Mouse (Mus musculus): ENCODE data around the gene Golt1a. TPM values are rescaled to one million over a fixed set of nuclear protein-coding genes. Genes with fewer than 3 reads are reported as not detected.

Gene Golt1a
- total RNA-seq, 2 experiments from 2014 or later: 0.37 to 0.72 TPM

DNA sequence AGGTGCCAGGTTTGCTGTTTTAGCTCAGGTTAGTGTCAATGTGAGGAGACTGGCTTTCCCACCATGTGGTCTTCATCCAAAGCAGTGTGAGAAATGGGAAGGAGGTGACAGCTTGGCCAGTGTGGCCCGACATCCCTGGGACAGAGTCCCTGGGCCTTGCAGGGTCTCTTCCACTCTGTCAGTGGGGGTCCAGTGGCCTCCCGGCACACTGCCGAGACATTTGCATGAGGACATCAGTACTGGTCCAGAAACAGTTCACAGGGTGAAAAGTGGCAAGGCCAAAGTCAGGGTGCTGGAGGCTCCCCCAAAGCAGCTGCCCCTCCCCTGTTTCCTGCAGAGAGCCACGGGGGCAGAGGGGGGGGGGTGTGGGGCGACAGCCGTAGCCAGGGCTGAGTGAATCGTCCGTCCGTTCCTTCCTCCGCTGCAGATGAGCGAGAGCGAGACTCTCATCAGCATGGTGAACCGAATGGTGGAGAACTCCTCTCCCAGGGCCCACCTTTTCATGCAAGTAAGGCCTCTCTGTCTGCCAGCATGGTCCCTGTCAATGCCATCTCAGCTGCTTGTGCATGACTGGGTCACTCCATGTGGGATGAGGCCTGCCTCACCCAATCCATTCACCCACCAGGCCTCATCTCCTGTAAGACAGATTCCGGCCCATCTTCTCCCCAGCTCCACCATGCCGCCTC is 30.5 kb upstream of the Golt1a start:
- intact Hi-C loops (cut with DNase I): no loop called here
- no peak overlapping the region for H3K27ac ChIP-seq
- TF ChIP-seq CTCF (IDR thresholded peaks at IDR 0.05): no peak
- H3K4me3 ChIP-seq: no peak overlapping the region
- DNase-seq (ENCODE audit: extremely low spot score in 1 of 2, low spot score in 2 of 2): no peak

DNA sequence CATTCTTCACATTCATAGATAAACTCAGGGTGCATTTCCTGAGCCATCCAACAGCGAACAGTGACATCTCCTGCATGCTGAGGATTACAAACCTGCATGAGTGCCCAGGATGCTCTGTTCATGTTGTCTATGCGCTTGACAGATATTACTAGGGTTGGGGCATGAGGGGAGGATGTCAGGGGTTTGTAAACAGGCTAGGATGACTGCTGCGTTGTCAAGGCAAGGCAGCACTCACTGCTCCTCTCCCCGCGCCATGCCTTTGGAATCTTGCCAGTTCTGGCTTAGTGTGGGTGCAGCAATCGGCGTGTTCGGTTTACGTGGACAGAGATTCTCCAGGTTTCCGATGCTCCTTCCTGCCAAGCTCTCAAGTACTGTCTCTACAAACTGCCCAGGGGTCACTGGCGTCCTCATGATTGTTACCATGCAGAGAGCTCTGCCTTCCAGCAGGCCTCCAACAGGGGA is 29.9 kb upstream of the Golt1a start:
- intact Hi-C loops (cut with DNase I): no loop called here
- TF ChIP-seq CTCF (IDR thresholded peaks at IDR 0.05): no peak
- Histone ChIP-seq H3K27ac (no peak overlapping the region), H3K4me3 (no peak overlapping the region)
- peak in 1 of 2 experiments; percentile 53 for DNase-seq (ENCODE audit: extremely low spot score in 1 of 2, low spot score in 2 of 2)

DNA sequence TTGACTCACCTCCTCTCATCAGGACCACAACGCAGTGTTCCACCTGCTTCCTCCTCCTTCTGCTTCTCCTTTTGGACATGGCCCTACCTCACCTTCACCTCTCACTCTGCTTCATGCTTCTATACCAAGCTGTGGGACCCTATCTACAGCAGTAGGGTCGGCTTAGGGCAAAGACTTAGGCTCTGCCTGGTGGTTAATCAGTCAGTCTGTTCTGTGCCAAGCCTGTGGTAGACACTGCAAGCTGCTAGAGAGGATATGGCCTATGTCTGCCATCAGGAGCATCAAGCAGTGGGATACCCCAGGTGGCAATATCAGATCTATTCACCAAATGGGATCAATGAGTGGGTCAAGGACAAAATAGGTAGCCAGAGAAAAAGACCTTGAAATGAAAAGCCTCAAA is 29.1 kb upstream of the Golt1a start:
- no peak for DNase-seq (ENCODE audit: extremely low spot score in 1 of 2, low spot score in 2 of 2)
- intact Hi-C loops (cut with DNase I): no loop called here
- Histone ChIP-seq H3K4me3 (no peak overlapping the region), H3K27ac (no peak overlapping the region)
- no peak for TF ChIP-seq CTCF (IDR thresholded peaks at IDR 0.05)

GRCm38 (mm10) chr1:133285907-133286306 is 23.7 kb upstream of the Golt1a start:
- DNase-seq (ENCODE audit: extremely low spot score in 1 of 2, low spot score in 2 of 2): no peak
- H3K4me3 ChIP-seq: no peak overlapping the region
- H3K27ac ChIP-seq: peak overlapping the region; percentile 36; the same call in 1 of the 2 replicates
- intact Hi-C loops (cut with DNase I): loop anchor here (5.0 kb wide), 1 partner anchor 104 kb away; no protein-coding TSS in a partner anchor
- no peak for TF ChIP-seq CTCF (IDR thresholded peaks at IDR 0.05)

DNA sequence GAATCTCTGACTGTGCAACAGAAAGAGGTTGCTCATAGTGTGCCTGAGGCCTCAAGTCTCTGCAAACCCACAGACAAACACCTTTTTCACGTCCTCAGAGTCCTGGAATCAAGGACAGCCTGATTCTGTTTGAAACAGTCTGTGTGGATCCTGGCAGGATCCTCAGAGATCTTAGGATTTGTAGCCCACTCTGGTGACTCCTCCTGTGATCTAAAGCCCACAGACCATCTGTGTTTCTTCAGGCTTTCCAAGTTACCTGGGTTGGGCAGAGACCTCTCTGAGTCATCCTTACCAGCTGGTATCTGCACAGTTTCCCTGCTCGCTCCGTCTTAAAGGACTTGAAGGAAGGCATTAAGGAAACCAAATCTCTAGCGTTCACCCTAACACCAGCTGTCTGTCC is 22.5 kb upstream of the Golt1a start:
- intact Hi-C loops (cut with DNase I): loop anchor here (5.0 kb wide), 1 partner anchor 105 kb away; no protein-coding TSS in a partner anchor
- DNase-seq (ENCODE audit: extremely low spot score in 1 of 2, low spot score in 2 of 2): peak in 1 of 2 experiments; percentile 55
- TF ChIP-seq CTCF (IDR thresholded peaks at IDR 0.05): no peak
- H3K4me3 ChIP-seq: no peak overlapping the region
- H3K27ac ChIP-seq: peak overlapping the region; percentile 36

GRCm38 (mm10) chr1:133287880-133288279 is 21.7 kb upstream of the Golt1a start:
- no peak for TF ChIP-seq CTCF (IDR thresholded peaks at IDR 0.05)
- no peak for DNase-seq (ENCODE audit: extremely low spot score in 1 of 2, low spot score in 2 of 2)
- intact Hi-C loops (cut with DNase I): loop anchor here (5.0 kb wide), 1 partner anchor 106 kb away; no protein-coding TSS in a partner anchor
- Histone ChIP-seq H3K27ac (no peak overlapping the region), H3K4me3 (no peak overlapping the region)

DNA sequence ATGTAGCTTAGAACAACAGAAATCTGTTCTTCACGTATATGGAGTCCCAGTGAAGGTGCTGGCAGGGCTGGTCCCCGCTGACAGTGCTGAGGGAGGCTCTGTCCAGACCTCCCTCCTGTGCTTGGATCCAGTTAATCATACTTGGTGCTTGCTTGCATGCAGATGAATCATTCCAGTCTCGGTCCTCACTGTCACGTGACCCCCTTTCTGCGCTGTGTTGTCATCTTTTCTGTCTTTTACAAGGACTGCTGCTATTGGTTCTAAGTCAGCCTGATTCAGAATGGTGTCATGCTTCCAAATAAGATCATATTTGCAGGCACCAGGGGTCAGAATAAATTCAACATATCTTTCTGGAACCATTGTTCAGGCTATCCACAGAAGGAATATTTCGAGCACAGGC is 17.7 kb upstream of the Golt1a start:
- DNase-seq (ENCODE audit: extremely low spot score in 1 of 2, low spot score in 2 of 2): no peak
- intact Hi-C loops (cut with DNase I): no loop called here
- TF ChIP-seq CTCF (IDR thresholded peaks at IDR 0.05): no peak

GRCm38 (mm10) chr1:133292608-133293007 is 17.0 kb upstream of the Golt1a start:
- no peak overlapping the region for H3K27ac ChIP-seq
- intact Hi-C loops (cut with DNase I): no loop called here
- no peak for DNase-seq (ENCODE audit: extremely low spot score in 1 of 2, low spot score in 2 of 2)
- H3K4me3 ChIP-seq: no peak overlapping the region
- no peak for TF ChIP-seq CTCF (IDR thresholded peaks at IDR 0.05)

More for the DNA sequence above, 17.7 kb upstream of the Golt1a start:
- Histone ChIP-seq H3K4me3 (no peak overlapping the region), H3K27ac (no peak overlapping the region)

DNA sequence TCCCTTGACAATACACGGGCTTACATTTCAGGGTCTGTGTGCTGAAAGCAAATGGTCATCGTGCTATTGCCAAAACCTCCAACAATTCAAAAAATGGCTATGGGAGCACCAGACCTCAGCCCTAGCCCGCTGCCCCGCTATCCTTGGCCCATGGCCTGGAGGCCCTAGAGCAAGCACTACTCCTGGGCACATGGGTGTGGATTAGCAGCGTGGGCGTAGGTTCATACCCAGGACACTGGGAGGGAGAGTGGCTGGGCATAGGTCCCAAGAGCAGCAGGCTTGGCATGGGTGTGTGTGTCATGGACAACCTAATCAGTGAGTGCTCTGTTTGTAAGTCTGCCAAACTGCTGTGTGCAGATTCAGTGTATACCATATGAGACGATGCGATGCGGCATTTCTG is 13.2 kb upstream of the Golt1a start:
- intact Hi-C loops (cut with DNase I): no loop called here
- DNase-seq (ENCODE audit: extremely low spot score in 1 of 2, low spot score in 2 of 2): no peak
- H3K27ac ChIP-seq: no peak overlapping the region
- no peak for TF ChIP-seq CTCF (IDR thresholded peaks at IDR 0.05)
- H3K4me3 ChIP-seq: no peak overlapping the region

DNA sequence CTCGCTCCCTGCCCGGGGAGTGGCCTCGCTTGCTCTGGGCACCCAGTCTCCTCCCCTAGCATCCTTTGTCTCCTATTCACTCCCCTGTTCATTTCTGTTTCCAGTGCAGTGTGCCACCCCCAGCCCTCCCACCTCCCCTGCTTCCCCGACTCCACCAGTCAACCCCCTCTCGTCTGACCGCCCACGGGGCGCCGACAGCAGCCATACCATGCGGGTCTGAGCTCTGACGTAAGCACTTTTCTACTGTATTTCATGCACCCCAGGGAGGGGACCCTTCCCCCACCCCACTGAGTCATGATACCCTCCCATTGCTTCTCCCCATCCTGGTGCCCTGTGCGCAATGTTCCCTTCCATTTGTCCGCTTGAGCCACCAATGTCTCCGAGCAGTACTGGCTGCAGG is 10.8 kb upstream of the Golt1a start:
- DNase-seq (ENCODE audit: extremely low spot score in 1 of 2, low spot score in 2 of 2): peak; percentile 31 to 57
- intact Hi-C loops (cut with DNase I): no loop called here
- Histone ChIP-seq H3K27ac (peak overlapping the region; percentile 40), H3K4me3 (no peak overlapping the region)
- TF ChIP-seq CTCF (IDR thresholded peaks at IDR 0.05): no peak

DNA sequence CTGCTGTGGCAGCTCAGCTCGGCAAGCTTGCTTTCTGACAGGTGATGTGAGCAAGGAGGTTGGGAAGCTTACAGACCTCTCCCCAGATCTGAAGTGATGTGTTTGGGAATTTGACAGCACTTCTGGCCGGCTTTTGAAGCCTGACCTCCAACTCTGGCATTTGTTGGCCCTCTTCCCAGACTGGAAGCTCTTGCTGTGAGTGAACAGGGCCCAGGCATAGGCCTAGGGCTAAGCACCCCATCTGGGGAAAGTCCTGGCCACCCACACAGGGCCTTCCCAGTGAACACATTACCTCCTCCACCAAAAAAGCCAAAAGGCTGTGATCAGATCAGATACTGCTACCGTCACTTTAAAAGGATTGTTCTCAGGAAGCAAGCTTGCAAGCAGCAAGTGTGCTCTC is 7.1 kb upstream of the Golt1a start:
- DNase-seq (ENCODE audit: extremely low spot score in 1 of 2, low spot score in 2 of 2): no peak
- Histone ChIP-seq H3K27ac (no peak overlapping the region), H3K4me3 (no peak overlapping the region)
- TF ChIP-seq CTCF (IDR thresholded peaks at IDR 0.05): no peak
- intact Hi-C loops (cut with DNase I): loop anchor here (2.0 kb wide), 1 partner anchor 76 kb away; no protein-coding TSS in a partner anchor

DNA sequence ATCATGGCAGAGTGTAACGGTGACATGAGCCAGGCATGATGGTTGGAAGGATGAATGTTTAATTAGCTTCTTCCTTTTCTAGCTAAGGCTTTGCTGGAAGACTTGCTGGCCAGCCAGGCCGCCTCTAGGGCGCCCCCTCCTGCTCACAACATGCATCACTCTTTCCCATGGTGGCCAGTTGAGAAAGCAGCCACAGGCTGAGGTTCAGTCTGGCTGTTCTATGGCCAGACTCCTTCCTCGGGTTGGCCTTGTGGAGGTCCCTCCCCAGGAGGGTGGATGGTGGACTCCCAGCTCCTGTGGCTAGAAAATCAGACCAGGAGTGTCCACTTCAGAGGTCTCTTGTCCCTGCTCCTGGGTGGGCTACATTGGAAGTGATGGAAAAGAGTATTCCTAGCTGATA is 2.8 kb upstream of the Golt1a start:
- TF ChIP-seq CTCF (IDR thresholded peaks at IDR 0.05): peak; percentile 82
- DNase-seq (ENCODE audit: extremely low spot score in 1 of 2, low spot score in 2 of 2): peak; percentile 75 to 86
- intact Hi-C loops (cut with DNase I): loop anchor here (1.0 kb wide), 3 partner anchors 125 to 161 kb away; no protein-coding TSS in a partner anchor
- H3K27ac ChIP-seq: no peak overlapping the region
- no peak overlapping the region for H3K4me3 ChIP-seq

DNA sequence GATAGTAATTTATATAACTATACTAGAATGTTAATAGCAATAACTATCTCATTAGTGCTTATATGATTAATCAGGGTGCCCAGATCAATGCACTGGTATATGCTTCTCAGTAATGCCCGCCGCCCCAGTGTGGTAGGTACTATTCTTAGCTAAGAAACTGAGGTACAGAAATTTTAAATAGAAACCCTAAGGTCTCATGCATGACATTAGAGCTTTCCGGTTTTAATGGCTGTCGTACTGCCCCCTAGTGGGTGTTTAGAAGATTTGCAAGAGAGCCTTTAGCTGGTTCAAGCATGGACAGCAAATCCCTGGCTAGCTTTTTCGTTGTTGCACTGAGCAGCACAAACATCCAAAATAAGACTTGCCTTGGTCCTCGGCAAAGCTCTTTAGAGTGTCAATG is 2.3 kb upstream of the Golt1a start:
- TF ChIP-seq CTCF (IDR thresholded peaks at IDR 0.05): peak; percentile 84
- no peak overlapping the region for H3K27ac ChIP-seq
- intact Hi-C loops (cut with DNase I): loop anchor here (1.0 kb wide), 3 partner anchors 125 to 161 kb away; no protein-coding TSS in a partner anchor
- DNase-seq (ENCODE audit: extremely low spot score in 1 of 2, low spot score in 2 of 2): peak in 1 of 2 experiments; percentile 27
- H3K4me3 ChIP-seq: no peak overlapping the region

Data from left cerebral cortex, adult 2 months (tissue).